Mouse (Mus musculus) heart, postnatal 0 days (tissue): ENCODE data around the gene Ssbp2.

Experiments
- CTCF ChIP-seq: IDR thresholded peaks from 2 replicates; pipeline ENCODE4 v1.5.1; 2016; ENCODE audit warnings: antibody characterized with exemption, control low read depth, low read depth
- EP300 ChIP-seq: IDR thresholded peaks from 2 replicates; pipeline ENCODE4 v1.6.1; 2016; ENCODE audit warnings: antibody characterized with exemption, low read depth

- no peak for TF ChIP-seq CTCF
- TF ChIP-seq EP300, result no peak
Observed at GRCm38 (mm10) chr13:91740851-91741250, 280.8 kb downstream of the Ssbp2 start.
